Mouse (Mus musculus): ENCODE results near the gene Cmss1.

DNA sequence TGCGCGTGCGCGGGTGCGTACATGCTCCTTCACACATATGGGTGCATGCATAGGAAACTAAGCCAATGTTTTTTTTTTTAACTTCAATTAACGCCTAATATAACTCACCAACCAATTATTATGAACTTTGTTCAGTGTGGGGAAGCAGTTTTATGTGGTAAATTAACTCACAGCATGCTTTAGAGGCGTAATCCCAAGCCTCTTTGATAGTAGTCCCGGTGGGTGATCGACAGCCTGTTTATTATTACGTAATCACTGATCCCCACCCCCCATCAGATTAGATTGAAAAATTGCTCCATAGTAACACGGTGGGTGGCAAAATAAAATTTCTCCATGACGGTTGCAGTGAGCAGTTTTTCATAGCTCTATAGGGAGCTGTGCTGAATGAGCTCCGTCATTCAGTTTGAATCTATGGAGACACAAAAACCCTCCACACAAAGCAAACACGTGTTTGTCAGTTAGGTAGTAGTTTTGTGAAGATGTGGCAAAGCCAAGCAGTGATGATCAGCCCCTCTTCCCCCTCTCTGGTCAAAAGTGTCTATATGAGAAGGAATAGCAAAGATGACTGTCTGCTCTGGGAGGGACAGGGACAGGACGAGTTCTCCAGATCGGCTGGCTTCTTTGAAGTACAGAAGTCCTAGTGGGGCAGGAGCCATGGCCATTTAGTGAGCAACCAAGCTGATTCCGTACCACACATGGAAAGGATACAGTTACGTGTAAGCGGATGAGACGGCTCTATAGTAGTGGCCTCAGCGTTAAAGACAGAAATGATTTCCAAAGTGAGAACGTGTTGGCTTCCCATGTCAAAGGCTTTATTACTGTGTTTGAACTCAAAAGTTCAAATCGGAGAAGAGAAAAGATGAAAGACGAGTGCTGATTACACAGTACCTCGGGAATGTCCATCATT lies 303.6 kb downstream of the Cmss1 start:
- TF ChIP-seq POLR2A (IDR thresholded peaks at IDR 0.05; ENCODE audit: extremely low read depth, insufficient read depth, low read length) (no peak), CTCF (IDR thresholded peaks at IDR 0.05; ENCODE audit: low read depth, low read length) (no peak)
